Mouse (Mus musculus): ENCODE results near the gene Skor1. TPM values are rescaled to one million over a fixed set of nuclear protein-coding genes. Genes with fewer than 3 reads are reported as not detected.

The Skor1 gene
- polyA plus RNA-seq, 1 experiment from 2014 or later, result not detected

DNA sequence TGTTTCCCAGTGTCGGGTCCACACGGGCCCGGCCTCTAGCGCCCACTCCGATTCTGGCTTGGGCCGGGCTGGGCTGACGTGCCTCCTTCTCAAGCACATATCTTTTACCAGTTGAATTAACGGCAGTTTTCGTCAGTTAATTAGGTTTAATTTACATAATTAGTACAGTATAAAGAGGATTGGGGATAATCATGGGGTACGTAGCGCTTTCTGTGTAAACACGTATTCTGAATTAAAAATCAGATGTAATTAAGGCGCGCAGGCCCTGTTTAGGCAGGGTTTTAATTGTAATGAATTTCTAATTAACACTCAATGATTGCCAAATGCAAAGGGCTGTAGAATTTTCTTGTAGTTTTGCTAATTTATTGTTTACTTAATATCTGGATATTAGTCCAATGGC, 3.2 kb upstream of the Skor1 start:
- 30% methylated on average over 14 of the region's 14 CpGs for WGBS (ENCODE audit: insufficient replicate concordance)
- no peak overlapping the region for H3K4me2 ChIP-seq (ENCODE audit: low read depth, low read length)
- H3K4me1 ChIP-seq (ENCODE audit: control insufficient read depth, low read depth, low read length), result no peaks in the 10 kb centered on the region; the same call in none of the 2 replicates
- no peak for ATAC-seq (ENCODE audit: low read depth)
- no peak overlapping the region for H3K9ac ChIP-seq (ENCODE audit: low read depth, low read length)
- no peak overlapping the region for H3K27ac ChIP-seq (ENCODE audit: low read length)
- no peaks in the 10 kb centered on the region for H3K9me3 ChIP-seq (replicated peaks; ENCODE audit: control insufficient read depth, low read length)
- H3K4me3 ChIP-seq (ENCODE audit: low read depth, low read length), result no peak overlapping the region
- H3K36me3 ChIP-seq (ENCODE audit: control insufficient read depth, insufficient read depth), result no peaks in the 10 kb centered on the region
- H3K27me3 ChIP-seq (ENCODE audit: control insufficient read depth, insufficient read depth, low read depth, low read length), result peaks cover 71% of the 10 kb centered on the region

DNA sequence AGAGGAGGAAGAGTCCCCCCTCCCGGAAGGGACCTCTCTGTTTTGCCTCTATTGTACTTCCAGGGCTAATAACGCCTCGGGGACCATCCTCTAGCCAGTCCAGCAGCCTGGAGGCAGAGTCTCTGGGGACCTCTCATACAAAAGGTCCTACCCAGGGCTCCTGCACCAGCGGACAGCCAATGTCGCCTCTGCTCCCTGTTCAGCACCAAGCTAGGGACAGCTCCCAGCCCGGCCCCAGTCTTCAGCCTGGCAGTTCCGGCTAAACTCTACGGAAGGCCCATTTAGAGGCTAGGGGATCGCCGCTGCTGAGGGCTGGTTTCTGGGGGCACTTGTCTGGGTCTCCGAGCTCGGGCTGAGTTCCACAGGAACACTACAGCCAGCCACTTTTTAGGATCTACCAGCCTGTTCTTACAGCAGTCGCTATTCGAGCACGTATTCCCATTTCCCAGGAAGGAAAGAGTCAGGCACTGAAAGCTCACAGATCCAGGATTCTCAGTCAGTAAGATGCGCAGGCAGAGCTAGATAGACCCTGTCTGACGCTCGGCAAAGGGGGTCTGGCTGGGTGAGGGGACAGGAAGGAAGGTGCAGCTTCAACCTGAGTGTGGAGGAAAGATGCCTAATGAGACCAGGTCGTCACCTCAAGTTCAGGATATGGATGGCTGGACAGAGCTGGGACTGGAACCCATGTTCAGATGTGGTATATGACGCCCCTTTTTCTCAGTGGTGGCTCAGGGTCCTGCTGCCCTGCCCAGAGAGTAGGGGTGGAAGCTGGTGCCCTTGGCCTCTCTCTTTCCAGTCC, 2.5 kb upstream of the Skor1 start:
- Histone ChIP-seq H3K36me3 (ENCODE audit: control insufficient read depth, insufficient read depth) (no peaks in the 10 kb centered on the region), H3K4me2 (ENCODE audit: low read depth, low read length) (no peak overlapping the region), H3K4me1 (ENCODE audit: control insufficient read depth, low read depth, low read length) (no peaks in the 10 kb centered on the region; the same call in none of the 2 replicates), H3K4me3 (ENCODE audit: low read depth, low read length) (no peak overlapping the region), H3K27me3 (ENCODE audit: control insufficient read depth, insufficient read depth, low read depth, low read length) (peaks cover 78% of the 10 kb centered on the region), H3K9ac (ENCODE audit: low read depth, low read length) (no peak overlapping the region), H3K9me3 (replicated peaks; ENCODE audit: control insufficient read depth, low read length) (no peaks in the 10 kb centered on the region), H3K27ac (ENCODE audit: low read length) (no peak overlapping the region)
- 4% methylated on average over 20 of the region's 20 CpGs for WGBS (ENCODE audit: insufficient replicate concordance)
- no peak for ATAC-seq (ENCODE audit: low read depth)

DNA sequence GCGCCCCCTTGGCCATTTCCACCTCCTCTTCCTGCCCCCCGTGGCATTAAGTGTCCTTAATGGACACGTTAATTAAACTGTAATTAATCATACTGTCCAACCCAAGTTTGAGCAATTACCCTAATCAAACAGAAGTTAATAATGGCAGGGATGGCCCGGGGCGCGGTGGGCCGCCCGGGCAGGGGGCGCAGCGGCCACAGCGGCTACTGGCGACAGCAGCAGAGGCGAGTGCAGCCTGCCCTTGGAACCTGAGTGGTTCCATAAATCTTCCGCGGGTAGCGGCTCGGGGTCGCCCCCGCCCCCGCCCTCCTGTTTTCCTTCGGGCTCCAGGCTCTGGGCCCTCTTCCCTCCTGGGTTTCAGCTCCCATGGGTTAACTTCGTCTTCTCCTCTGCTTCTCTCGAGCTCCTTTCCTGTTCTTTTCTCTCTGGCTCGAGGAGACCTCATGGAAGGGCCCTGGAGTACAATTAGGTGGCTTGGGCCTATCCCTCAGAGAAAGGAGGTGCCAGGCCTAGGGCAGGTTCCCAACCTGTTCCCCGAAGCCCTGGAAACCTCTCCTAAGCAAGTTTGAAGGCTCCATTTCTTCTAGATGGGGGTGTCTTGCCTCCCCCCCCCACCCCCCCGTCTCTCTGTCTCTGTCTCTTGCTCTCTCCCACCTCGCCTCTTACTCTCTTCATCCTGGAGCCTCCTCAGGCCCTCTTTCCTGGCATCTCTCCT, 1.5 kb upstream of the Skor1 start:
- Histone ChIP-seq H3K36me3 (ENCODE audit: control insufficient read depth, insufficient read depth) (no peaks in the 10 kb centered on the region), H3K4me2 (ENCODE audit: low read depth, low read length) (no peak overlapping the region), H3K4me1 (ENCODE audit: control insufficient read depth, low read depth, low read length) (no peaks in the 10 kb centered on the region; the same call in none of the 2 replicates), H3K4me3 (ENCODE audit: low read depth, low read length) (no peak overlapping the region), H3K9ac (ENCODE audit: low read depth, low read length) (no peak overlapping the region), H3K9me3 (replicated peaks; ENCODE audit: control insufficient read depth, low read length) (no peaks in the 10 kb centered on the region), H3K27me3 (ENCODE audit: control insufficient read depth, insufficient read depth, low read depth, low read length) (peaks cover 88% of the 10 kb centered on the region), H3K27ac (ENCODE audit: low read length) (no peak overlapping the region)
- WGBS (ENCODE audit: insufficient replicate concordance), result 4% methylated on average over 27 of the region's 27 CpGs
- no peak for ATAC-seq (ENCODE audit: low read depth)

DNA sequence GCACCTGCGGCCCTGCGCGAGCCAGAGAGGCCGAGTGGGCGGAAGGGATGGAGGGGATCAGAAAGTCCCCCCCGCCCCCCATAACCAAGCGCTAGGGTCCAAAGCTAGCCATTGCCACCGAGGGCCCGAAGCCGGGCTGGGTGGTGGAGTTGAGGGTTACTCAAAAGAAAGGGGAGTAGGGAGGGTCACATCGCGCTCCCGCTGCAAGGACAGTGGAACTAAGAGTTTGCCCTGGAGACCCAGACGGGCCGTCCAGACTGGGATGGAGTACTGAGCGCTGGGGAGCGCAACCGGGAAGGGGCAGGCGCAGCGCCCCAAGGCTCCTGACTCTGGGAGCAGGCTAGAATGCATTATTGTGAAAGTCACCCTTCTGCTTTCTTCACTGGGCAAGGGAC, 608 bp upstream of the Skor1 start:
- Histone ChIP-seq H3K4me3 (ENCODE audit: low read depth, low read length) (peak overlapping the region; percentile 44; the same call in 1 of the 2 replicates), H3K9me3 (replicated peaks; ENCODE audit: control insufficient read depth, low read length) (no peaks in the 10 kb centered on the region), H3K4me2 (ENCODE audit: low read depth, low read length) (no peak overlapping the region), H3K9ac (ENCODE audit: low read depth, low read length) (no peak overlapping the region), H3K27ac (ENCODE audit: low read length) (no peak overlapping the region), H3K4me1 (ENCODE audit: control insufficient read depth, low read depth, low read length) (no peaks in the 10 kb centered on the region; the same call in none of the 2 replicates), H3K27me3 (ENCODE audit: control insufficient read depth, insufficient read depth, low read depth, low read length) (peaks cover 96% of the 10 kb centered on the region), H3K36me3 (ENCODE audit: control insufficient read depth, insufficient read depth) (no peaks in the 10 kb centered on the region)
- ATAC-seq (ENCODE audit: low read depth), result no peak
- WGBS (ENCODE audit: insufficient replicate concordance), result 2% methylated on average over 20 of the region's 20 CpGs

DNA sequence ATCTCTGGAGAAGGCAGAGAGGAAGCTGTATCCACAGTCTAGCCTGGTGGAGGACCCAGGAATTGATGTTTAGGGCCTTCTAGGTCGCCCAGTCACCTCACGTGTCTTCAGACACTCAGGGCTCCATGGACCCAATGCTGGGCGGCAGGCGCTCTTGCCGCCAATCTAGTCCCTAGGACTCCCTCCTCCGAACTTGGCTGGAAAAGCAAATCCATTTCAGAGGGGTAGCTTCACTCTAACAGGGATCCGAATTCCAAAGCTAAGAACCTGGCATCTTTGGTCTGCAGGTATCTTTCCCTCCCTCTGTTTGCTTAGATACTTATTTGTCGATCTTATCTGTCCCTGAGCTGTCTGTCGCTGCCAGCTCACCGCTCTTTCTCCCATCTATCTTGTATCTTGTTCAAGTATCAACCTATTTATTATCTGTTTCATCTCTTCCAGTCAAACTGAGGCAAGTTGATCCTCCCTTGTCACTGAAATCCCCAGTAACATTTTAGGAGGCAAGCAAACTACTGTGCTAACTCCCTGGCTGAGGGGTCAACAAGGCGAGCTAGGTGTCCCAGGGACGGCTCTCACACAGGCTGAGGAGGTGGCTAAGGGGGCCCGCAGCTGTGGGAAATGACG, 863 bp downstream of the Skor1 start:
- 3% methylated on average over 14 of the region's 14 CpGs for WGBS (ENCODE audit: insufficient replicate concordance)
- H3K9ac ChIP-seq (ENCODE audit: low read depth, low read length), result no peak overlapping the region
- peaks cover 100% of the 10 kb centered on the region for H3K27me3 ChIP-seq (ENCODE audit: control insufficient read depth, insufficient read depth, low read depth, low read length)
- no peak overlapping the region for H3K27ac ChIP-seq (ENCODE audit: low read length)
- ATAC-seq (ENCODE audit: low read depth), result no peak
- no peaks in the 10 kb centered on the region for H3K36me3 ChIP-seq (ENCODE audit: control insufficient read depth, insufficient read depth)
- no peaks in the 10 kb centered on the region; the same call in none of the 2 replicates for H3K4me1 ChIP-seq (ENCODE audit: control insufficient read depth, low read depth, low read length)
- no peak overlapping the region for H3K4me2 ChIP-seq (ENCODE audit: low read depth, low read length)
- no peak overlapping the region for H3K4me3 ChIP-seq (ENCODE audit: low read depth, low read length)
- H3K9me3 ChIP-seq (replicated peaks; ENCODE audit: control insufficient read depth, low read length), result no peaks in the 10 kb centered on the region

DNA sequence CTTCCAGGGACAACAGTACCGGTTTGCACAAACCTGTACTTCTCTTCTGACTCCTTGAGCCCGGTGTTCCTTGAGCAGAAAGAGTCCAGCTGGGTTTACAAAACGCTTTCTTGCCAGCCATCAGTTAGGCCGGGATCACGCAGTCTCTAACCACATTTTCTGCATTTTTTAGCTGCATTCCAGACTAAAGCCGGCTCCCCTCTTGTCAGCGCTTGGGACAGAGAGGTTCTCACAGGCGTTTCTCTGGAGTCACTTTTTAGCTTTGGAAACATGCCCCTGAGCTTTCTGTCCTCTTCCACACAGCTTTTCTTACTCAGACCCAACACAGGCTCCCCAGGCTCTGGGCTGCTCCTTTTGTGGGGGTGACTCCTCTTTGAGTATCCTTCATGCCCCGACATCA, 1.5 kb downstream of the Skor1 start:
- Histone ChIP-seq H3K4me1 (ENCODE audit: control insufficient read depth, low read depth, low read length) (no peaks in the 10 kb centered on the region; the same call in none of the 2 replicates), H3K4me3 (ENCODE audit: low read depth, low read length) (no peak overlapping the region), H3K9me3 (replicated peaks; ENCODE audit: control insufficient read depth, low read length) (no peaks in the 10 kb centered on the region), H3K4me2 (ENCODE audit: low read depth, low read length) (no peak overlapping the region), H3K27ac (ENCODE audit: low read length) (no peak overlapping the region), H3K36me3 (ENCODE audit: control insufficient read depth, insufficient read depth) (no peaks in the 10 kb centered on the region), H3K9ac (ENCODE audit: low read depth, low read length) (no peak overlapping the region), H3K27me3 (ENCODE audit: control insufficient read depth, insufficient read depth, low read depth, low read length) (peaks cover 100% of the 10 kb centered on the region)
- ATAC-seq (ENCODE audit: low read depth), result no peak
- WGBS (ENCODE audit: insufficient replicate concordance), result 2% methylated on average over 9 of the region's 9 CpGs

DNA sequence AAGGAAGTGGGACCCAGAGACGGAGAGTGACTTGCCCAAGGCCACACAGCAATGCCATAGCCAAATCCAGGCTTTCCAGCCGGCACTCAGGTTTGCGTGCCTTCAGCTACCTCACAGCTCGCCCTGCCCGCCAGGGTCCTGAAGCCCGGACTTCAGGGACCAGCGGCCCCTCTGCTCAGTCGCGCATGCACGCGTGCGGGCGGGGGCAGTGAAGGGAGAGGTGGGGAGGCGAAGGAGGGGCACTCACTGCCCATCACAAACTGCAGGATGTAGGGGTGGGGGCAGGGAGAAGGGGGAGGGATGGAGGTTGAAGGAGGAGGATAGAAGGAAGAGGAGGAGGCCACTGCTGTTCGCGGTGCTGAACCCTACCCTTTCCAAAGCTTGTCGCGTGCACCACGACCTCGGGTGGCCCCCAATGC, 1.9 kb downstream of the Skor1 start:
- no peak overlapping the region for H3K9ac ChIP-seq (ENCODE audit: low read depth, low read length)
- no peak overlapping the region for H3K27ac ChIP-seq (ENCODE audit: low read length)
- WGBS (ENCODE audit: insufficient replicate concordance), result 3% methylated on average over 19 of the region's 20 CpGs
- H3K27me3 ChIP-seq (ENCODE audit: control insufficient read depth, insufficient read depth, low read depth, low read length), result peaks cover 100% of the 10 kb centered on the region
- no peaks in the 10 kb centered on the region for H3K36me3 ChIP-seq (ENCODE audit: control insufficient read depth, insufficient read depth)
- no peaks in the 10 kb centered on the region; the same call in none of the 2 replicates for H3K4me1 ChIP-seq (ENCODE audit: control insufficient read depth, low read depth, low read length)
- ATAC-seq (ENCODE audit: low read depth), result no peak
- peak overlapping the region; percentile 23; the same call in 1 of the 2 replicates for H3K4me3 ChIP-seq (ENCODE audit: low read depth, low read length)
- no peak overlapping the region for H3K4me2 ChIP-seq (ENCODE audit: low read depth, low read length)
- no peaks in the 10 kb centered on the region for H3K9me3 ChIP-seq (replicated peaks; ENCODE audit: control insufficient read depth, low read length)

DNA sequence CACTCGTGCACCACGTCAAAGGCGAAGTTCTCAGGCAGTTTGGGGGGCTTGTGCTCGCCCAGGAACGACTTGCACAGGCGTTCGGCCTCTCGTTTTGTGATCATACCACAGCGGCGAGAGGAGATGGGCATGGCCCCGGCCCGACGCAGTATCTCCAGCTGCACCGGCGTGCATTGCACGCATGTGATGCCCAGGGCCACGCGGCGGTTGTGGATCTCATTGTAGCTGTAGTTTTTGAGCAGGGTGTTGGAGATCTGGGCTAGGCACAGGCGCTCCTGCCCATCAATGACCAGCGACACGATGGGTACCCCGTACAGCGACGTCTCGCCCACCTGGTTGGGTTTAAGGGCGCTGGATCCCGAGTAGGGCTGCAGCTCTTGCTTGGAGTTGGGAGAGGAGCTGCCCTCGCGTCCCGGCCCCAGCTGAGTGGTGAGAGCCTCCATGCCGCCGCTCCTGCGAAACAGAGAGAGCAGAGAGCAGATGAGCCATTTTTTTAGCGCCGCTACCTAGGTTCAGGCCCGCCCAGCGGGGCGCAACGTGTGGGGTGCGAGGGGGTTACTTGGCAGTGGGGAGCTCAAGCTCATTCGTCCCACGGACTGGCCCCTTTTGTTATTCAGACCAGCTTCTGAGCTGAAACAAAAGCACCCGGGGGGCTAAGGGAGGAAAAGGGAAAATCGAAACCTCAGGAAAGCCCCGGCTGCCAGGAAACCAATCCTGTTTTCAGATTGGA, 2.5 kb downstream of the Skor1 start:
- Histone ChIP-seq H3K27me3 (ENCODE audit: control insufficient read depth, insufficient read depth, low read depth, low read length) (peaks cover 100% of the 10 kb centered on the region), H3K4me1 (ENCODE audit: control insufficient read depth, low read depth, low read length) (no peaks in the 10 kb centered on the region; the same call in none of the 2 replicates), H3K36me3 (ENCODE audit: control insufficient read depth, insufficient read depth) (no peaks in the 10 kb centered on the region), H3K9ac (ENCODE audit: low read depth, low read length) (no peak overlapping the region), H3K4me3 (ENCODE audit: low read depth, low read length) (peak overlapping the region; percentile 23; the same call in 1 of the 2 replicates), H3K27ac (ENCODE audit: low read length) (no peak overlapping the region), H3K9me3 (replicated peaks; ENCODE audit: control insufficient read depth, low read length) (no peaks in the 10 kb centered on the region), H3K4me2 (ENCODE audit: low read depth, low read length) (no peak overlapping the region)
- ATAC-seq (ENCODE audit: low read depth), result no peak
- WGBS (ENCODE audit: insufficient replicate concordance), result 2% methylated on average over 46 of the region's 46 CpGs
